Mouse (Mus musculus) hindbrain, embryonic 11.5 days (tissue): ENCODE measurements around the gene Rhot2. TPM values are rescaled to one million over a fixed set of nuclear protein-coding genes. Genes with fewer than 3 reads are reported as not detected.
"Not testable (repeated sequence)": the region's sequence is repeated elsewhere in the genome, so short reads cannot be mapped to it uniquely, and the experiment has no call there.

Source experiments
- ATAC-seq: fragments of 200-750 bp; cut with Nextera tagmentation; 2 replicates; pipeline ENCODE4 v1.8.0; 2017; ENCODE audit warnings: mild to moderate bottlenecking, moderate TSS enrichment, moderate library complexity; ENCODE audit not compliant: low FRiP score
- DNase-seq: peaks from one replicate; pipeline ENCODE4 v3.0.0-alpha.2; 2015; ENCODE audit warnings: low spot score
- H3K27ac ChIP-seq: fragments of 300-500 bp; sonication (generic); 2 replicates; pipeline ENCODE4 v1.5.1; 2014; ENCODE audit warnings: mild to moderate bottlenecking, low read depth, low read length
- H3K27me3 ChIP-seq: fragments of 300-500 bp; sonication (generic); 2 replicates; pipeline ENCODE4 v1.6.1; 2014; ENCODE audit warnings: mild to moderate bottlenecking, low read length, moderate library complexity, mixed read lengths; ENCODE audit not compliant: control insufficient read depth, insufficient read depth
- H3K36me3 ChIP-seq: fragments of 300-500 bp; sonication (generic); 2 replicates; pipeline ENCODE4 v1.6.1; 2014; ENCODE audit warnings: mild to moderate bottlenecking, low read length, moderate library complexity, mixed read lengths; ENCODE audit not compliant: control insufficient read depth, insufficient read depth
- H3K4me1 ChIP-seq: fragments of 300-500 bp; sonication (generic); replicated peaks from 2 replicates; pipeline ENCODE4 v1.6.1; 2014; ENCODE audit warnings: low read length, mixed read lengths; ENCODE audit not compliant: control insufficient read depth, insufficient read depth
- H3K4me2 ChIP-seq: fragments of 300-500 bp; sonication (generic); replicated peaks from 2 replicates; pipeline ENCODE4 v1.6.1; 2014; ENCODE audit warnings: mild to moderate bottlenecking, low read depth, low read length
- H3K4me3 ChIP-seq: fragments of 300-500 bp; sonication (generic); 2 replicates; pipeline ENCODE4 v1.5.1; 2014; ENCODE audit warnings: low read depth, low read length
- H3K9ac ChIP-seq: fragments of 300-500 bp; sonication (generic); 2 replicates; pipeline ENCODE4 v1.6.1; 2014; ENCODE audit warnings: low read depth, low read length
- H3K9me3 ChIP-seq: fragments of 300-500 bp; sonication (generic); 2 replicates; pipeline ENCODE4 v1.6.1; 2016; ENCODE audit warnings: low read length; ENCODE audit not compliant: control insufficient read depth
- WGBS: fragments of 180-500 bp; shearing (Covaris S2); extraction: QIAGEN DNeasy Blood & Tissue Kit; methylation state at CpG from one replicate; pipeline ENCODE4 v1.1.7; 2014; 5-methylcytosine and 5-hydroxymethylcytosine counted together
- polyA plus RNA-seq: library from polyadenylated mRNA; unstranded; fragments of >200 nt; fragmentation: Nextera tagmentation; extraction: Ambion mirVana; gene quantifications from 2 replicates; pipeline ENCODE4 v1.2.1, GENCODE M21; 2014

The Rhot2 gene
- polyA plus RNA-seq, 1 experiment from 2014 or later: 9.3 TPM

DNA sequence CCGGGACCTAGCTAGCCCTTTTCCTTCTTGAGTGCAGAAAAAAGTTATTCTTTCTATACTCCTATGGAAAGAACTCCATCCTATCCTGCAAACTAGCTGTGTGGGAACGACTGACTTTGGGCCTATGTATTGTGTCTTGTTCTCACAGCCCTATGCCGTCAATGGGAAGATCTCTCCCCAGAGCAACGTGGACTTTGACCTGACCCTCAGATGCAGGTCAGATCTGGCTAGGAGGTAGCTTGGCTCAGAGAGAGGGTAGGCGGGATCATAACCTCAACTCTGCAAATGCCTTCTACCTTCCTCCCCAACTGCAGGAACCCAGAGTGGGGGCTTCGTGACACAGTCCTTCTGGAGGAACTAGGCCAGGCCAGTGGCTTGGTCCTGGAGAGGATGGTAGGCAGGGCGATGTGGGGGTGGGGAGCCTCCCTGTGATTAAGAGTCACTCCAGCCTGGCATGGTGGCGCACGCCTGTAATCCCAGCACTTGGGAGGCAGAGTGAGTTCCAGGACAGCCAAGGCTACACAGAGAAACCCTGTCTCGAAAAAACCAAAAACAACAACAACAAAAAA, 31.8 kb upstream of the Rhot2 start:
- no peaks in the 10 kb centered on the region for H3K27me3 ChIP-seq
- peak overlapping the region; percentile 83 for H3K9ac ChIP-seq
- no peak overlapping the region for H3K27ac ChIP-seq
- no peaks in the 10 kb centered on the region for H3K9me3 ChIP-seq
- H3K4me3 ChIP-seq: peak overlapping the region; percentile 79
- WGBS: 54% methylated on average over 10 of the region's 10 CpGs
- DNase-seq (no peak), ATAC-seq (no peak)
- H3K4me2 ChIP-seq: peak overlapping the region; percentile 71
- H3K4me1 ChIP-seq: peaks cover 14% of the 10 kb centered on the region
- no peaks in the 10 kb centered on the region for H3K36me3 ChIP-seq

DNA sequence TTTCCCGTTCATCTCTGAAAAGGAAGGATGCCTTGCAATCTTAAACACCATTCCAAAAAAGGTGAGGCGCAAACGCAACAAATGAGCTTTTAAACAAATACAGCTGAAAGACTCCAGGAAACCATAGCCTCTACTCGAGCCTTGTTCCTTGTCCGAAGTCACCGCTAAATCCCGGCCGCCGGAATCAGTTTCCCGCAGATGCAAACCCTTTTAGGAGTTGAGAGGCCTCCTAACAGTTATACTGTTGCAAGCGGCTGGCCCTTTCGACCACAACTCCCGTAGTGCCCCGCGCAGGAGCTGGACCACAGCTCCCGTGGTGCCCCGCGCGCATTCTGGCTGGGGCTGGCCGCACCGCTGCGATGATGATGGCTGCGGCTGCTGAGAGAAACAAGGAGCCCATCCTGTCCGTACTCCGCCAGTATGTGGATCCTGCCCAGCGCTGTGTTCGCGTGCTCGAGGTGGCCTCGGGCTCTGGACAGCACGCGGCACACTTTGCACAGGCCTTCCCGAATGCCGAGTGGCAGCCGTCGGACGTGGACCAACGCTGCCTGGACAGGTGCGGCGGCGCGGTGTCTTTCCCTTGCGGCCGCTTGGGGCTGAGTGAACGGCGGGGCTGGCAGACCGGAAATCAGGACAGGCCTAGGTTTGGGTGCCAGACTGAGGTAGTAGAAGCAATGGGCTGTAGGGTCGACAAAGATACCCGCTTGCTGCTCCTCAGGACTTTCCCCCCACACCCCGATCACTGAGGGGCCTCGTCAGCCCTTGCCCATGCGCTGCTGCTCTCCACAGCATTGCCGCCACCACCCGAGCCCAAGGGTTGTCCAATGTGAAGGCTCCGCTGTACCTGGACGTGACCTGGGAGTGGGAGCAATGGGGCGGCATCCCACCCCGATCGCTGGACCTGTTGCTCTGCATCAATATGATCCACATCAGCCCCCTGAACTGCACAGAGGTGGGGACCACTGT, 30.8 kb upstream of the Rhot2 start:
- Histone ChIP-seq H3K4me2 (peak overlapping the region; percentile 71), H3K9me3 (no peaks in the 10 kb centered on the region), H3K27me3 (no peaks in the 10 kb centered on the region), H3K4me1 (peaks cover 7% of the 10 kb centered on the region; the same call in 1 of the 2 replicates), H3K27ac (peak overlapping the region; percentile 91), H3K9ac (peak overlapping the region; percentile 83), H3K36me3 (no peaks in the 10 kb centered on the region), H3K4me3 (peak overlapping the region; percentile 79)
- peak; percentile 89 for DNase-seq
- peak; percentile 91 for ATAC-seq
- WGBS: 2% methylated on average over 58 of the region's 59 CpGs

DNA sequence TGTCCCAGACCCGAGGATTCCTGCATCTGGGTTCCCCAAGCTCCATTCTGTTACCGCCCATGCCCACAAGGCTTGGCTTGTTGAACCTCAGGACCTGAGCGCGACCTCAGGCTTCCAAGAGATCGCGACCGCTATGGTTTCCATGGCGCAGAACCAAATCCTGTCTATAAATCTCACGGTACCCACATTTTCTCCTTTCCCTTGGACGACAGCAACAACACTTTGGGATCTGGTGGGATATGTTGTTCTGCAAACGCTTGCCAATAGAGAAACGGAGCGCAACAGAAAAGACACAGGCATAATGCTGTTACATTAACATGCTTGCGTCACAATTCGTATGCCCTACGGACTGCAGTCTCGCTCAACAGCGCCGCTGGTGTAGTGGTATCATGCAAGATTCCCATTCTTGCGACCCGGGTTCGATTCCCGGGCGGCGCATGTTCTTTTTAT, 30.1 kb upstream of the Rhot2 start, which contains the start of gene Mettl26:
Mettl26 (plus strand) TSS at position 354 of the 450 bp plus-strand sequence.
- under 1% methylated on average over 25 of the region's 25 CpGs for WGBS
- H3K27me3 ChIP-seq: no peaks in the 10 kb centered on the region
- H3K4me3 ChIP-seq: peak within 1 kb of the TSS; percentile 79
- no peaks in the 10 kb centered on the region for H3K36me3 ChIP-seq
- ATAC-seq (peak; percentile 70), DNase-seq (peak; percentile 98)
- peak within 1 kb of the TSS; percentile 83 for H3K9ac ChIP-seq
- peak within 1 kb of the TSS; percentile 71 for H3K4me2 ChIP-seq
- peak within 1 kb of the TSS; percentile 91 for H3K27ac ChIP-seq
- H3K9me3 ChIP-seq: no peaks in the 10 kb centered on the region
- peaks cover 7% of the 10 kb centered on the region; the same call in 1 of the 2 replicates for H3K4me1 ChIP-seq

DNA sequence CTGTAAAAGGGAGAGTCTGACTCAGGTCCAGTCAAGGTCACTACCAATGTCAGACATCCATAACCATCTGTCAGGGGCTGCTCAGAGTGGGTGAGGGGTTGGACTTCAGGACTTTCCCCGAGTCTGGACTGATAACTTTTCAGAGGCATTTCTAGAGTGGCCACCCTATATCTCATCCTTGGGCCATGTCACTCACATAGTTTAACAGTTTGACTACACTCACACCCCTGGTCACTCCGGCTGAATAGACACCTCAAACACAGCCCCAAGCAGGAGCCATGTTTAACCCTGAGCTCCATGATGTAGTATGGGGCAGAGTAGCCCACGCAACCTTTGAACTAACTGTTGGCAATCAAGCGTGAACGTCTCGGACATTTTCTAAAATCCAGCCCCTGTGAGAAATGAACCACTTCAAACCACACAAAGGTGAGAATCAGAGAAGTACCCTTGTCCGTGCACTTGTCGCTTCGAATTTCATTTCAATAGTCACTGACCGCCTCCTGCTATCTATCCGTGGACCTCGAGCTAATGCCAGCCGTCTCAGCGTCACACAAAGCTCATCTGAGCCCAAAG, 29.6 kb upstream of the Rhot2 start:
- Histone ChIP-seq H3K27me3 (no peaks in the 10 kb centered on the region), H3K9me3 (no peaks in the 10 kb centered on the region), H3K4me2 (peak overlapping the region; percentile 71), H3K27ac (peak overlapping the region; percentile 91), H3K36me3 (no peaks in the 10 kb centered on the region), H3K4me3 (peak overlapping the region; percentile 79), H3K4me1 (peaks cover 4% of the 10 kb centered on the region; the same call in 1 of the 2 replicates), H3K9ac (peak overlapping the region; percentile 62)
- WGBS: 5% methylated on average over 14 of the region's 14 CpGs
- ATAC-seq: peak; percentile 15; the same call in 1 of the 2 replicates
- DNase-seq: no peak

DNA sequence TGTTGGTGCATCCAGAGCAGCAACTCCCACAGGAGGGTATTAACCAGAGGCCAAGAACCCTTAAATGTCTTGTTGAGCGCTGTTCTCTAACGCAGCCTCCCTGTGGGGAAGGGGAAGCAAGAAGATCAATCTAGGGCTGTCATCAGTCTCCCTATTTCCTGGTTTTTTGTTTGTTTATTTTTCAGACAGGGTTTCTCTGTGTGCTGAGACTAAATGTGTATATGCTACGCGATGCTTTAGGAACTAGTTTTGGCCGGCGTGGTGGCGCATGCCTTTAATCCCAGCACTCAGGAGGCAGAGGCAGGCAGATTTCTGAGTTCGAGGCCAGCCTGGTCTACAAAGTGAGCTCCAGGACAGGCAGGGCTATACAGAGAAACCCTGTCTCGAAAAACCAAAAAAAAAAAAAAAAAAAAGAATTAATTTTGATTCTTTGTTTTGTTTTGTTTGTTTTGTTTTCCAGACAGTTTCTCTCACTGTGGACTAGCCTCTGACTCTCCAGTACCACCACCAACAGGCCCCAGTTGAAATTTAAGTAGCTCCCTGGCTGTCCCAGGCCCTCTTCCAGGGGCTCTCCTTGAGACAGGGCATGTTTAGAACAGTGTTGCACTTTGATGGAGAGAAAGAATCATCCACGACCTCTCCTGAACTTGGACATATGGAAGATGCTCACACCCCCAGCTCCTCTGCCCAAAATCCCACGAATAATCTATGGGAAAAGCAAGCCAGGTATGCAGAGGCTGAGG, 28.9 kb upstream of the Rhot2 start:
- peaks cover 4% of the 10 kb centered on the region for H3K4me1 ChIP-seq
- WGBS: 73% methylated on average over 11 of the region's 11 CpGs
- H3K27me3 ChIP-seq: no peaks in the 10 kb centered on the region
- no peaks in the 10 kb centered on the region for H3K9me3 ChIP-seq
- DNase-seq (no peak), ATAC-seq (no peak)
- H3K9ac ChIP-seq: peak overlapping the region; percentile 62; the same call in 1 of the 2 replicates
- no peak overlapping the region for H3K27ac ChIP-seq
- no peaks in the 10 kb centered on the region for H3K36me3 ChIP-seq
- no peak overlapping the region for H3K4me3 ChIP-seq
- peak overlapping the region; percentile 71 for H3K4me2 ChIP-seq

DNA sequence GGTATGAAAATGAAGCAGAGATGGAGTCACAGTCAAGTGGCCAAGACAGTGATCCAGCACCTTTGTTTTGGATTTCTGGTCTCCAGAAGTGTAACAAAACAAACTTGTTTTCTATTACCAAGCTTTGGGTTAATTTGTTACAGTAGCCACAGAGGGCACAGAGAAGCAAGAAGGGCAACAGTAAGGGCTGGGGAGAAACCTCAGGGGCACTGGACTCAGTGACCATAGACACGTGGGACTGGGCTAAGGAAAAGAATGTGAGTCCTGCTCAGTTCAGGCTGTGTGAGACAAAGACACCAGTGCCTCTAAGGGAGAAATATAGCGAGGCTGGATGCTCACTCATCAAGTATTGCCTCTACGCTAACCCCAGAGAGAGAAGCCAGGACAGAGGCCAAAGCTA, 28.0 kb upstream of the Rhot2 start:
- H3K27me3 ChIP-seq: 0 out of 2 replicates have a peak, but pooled peaks cover 2% of the 10 kb centered on the region
- DNase-seq (no peak), ATAC-seq (no peak)
- peaks cover 10% of the 10 kb centered on the region for H3K4me1 ChIP-seq
- no peaks in the 10 kb centered on the region for H3K9me3 ChIP-seq
- H3K9ac ChIP-seq: no peak overlapping the region
- H3K27ac ChIP-seq: no peak overlapping the region
- WGBS: 77% methylated on average over 3 of the region's 3 CpGs
- H3K4me3 ChIP-seq: no peak overlapping the region
- no peak overlapping the region for H3K4me2 ChIP-seq
- H3K36me3 ChIP-seq: no peaks in the 10 kb centered on the region

DNA sequence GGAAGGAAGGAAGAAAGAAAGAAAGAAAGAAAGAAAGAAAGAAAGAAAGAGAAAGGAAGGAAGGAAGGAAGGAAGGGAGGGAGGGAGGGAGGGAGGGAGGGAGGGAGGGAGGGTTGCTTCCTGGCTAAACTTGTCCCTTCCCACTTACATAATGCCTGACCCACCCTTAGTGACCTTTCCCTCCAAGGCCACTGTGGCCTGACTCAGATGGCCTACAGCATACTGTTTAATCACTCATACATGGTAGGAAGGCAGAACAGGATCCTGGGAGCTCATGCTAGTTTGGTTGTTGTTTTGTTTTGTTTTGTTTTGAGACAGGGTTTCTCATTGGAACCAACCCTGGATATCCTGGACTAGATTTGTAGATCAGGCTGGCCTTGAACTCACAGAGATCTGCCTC, 26.9 kb upstream of the Rhot2 start:
- not testable (repeated sequence) for H3K36me3 ChIP-seq, DNase-seq, H3K4me2 ChIP-seq, H3K4me3 ChIP-seq, H3K27ac ChIP-seq, ATAC-seq, H3K9me3 ChIP-seq, H3K27me3 ChIP-seq, H3K9ac ChIP-seq
- peaks cover 12% of the 10 kb centered on the region for H3K4me1 ChIP-seq

DNA sequence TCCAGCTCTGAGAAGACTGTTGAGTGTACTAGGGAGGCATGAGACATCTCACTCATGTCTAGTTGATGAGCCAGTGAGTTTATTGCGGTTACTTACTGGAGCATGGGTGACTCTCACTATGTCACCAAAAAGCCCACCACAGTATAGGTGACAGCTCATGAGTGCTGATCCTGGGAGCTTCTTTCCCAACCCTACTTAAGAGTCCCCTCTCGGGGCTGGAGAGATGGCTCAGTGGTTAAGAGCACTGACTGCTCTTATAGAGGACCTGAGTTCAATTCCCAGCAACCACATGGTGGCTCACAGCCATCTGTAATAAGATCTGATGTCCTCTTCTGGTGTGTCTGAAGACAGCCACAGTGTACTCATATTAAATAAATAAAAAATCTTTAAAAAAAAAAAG, 25.3 kb upstream of the Rhot2 start:
- no peak overlapping the region for H3K4me2 ChIP-seq
- no peak overlapping the region for H3K4me3 ChIP-seq
- no peaks in the 10 kb centered on the region for H3K9me3 ChIP-seq
- no peak overlapping the region for H3K9ac ChIP-seq
- 0 out of 2 replicates have a peak, but pooled peaks cover 2% of the 10 kb centered on the region for H3K27me3 ChIP-seq
- no peak overlapping the region for H3K27ac ChIP-seq
- WGBS: 76% methylated on average over 2 of the region's 2 CpGs
- ATAC-seq (no peak), DNase-seq (no peak)
- H3K4me1 ChIP-seq: peaks cover 8% of the 10 kb centered on the region
- H3K36me3 ChIP-seq: no peaks in the 10 kb centered on the region
